In genomic region chr16:23195618-23196017, GRCm38 (mm10) we compare ENCODE assay signal across 27 mouse cellular contexts. TPM values are rescaled to one million over a fixed set of nuclear protein-coding genes. Genes with fewer than 3 reads are reported as not detected.
DNase-seq lines count a peak whose midpoint lies in the region; ATAC-seq and TF ChIP-seq lines count a peak whose summit lies in the region.
"Had no signal": no experiment of that assay in that cellular context is flagged by ENCODE, and none has a peak within 500 bp of the region (broad histone marks: within the 10 kb centered on the region; RNA-seq: fewer than 3 reads in every experiment).

No protein-coding gene starts in this region.

- peaks cover 4% of the 10 kb centered on the region; the same call in 1 of the 2 replicates for H3K4me1 ChIP-seq in spleen, adult 2 months (ENCODE audit: control insufficient read depth, insufficient read depth, insufficient read length)
- H3K4me1 ChIP-seq in intestine, embryonic 16.5 days (ENCODE audit: control insufficient read depth, insufficient read depth, low read length): no peaks in the 10 kb centered on the region
- H3K4me1 ChIP-seq in hindbrain, postnatal 0 days (ENCODE audit: insufficient read depth, low read length): no peaks in the 10 kb centered on the region
- H3K4me1 ChIP-seq: embryonic facial prominence, embryonic 10.5 days; heart, embryonic 15.5 days; hindbrain, embryonic 15.5 days; limb, embryonic 15.5 days; liver, embryonic 15.5 days; neural tube, embryonic 13.5 days had no signal

- H3K4me3 ChIP-seq in spleen, adult 2 months (ENCODE audit: extremely low read depth, insufficient read depth, insufficient read length): peak overlapping the region; percentile 2; the same call in 1 of the 2 replicates
- no peak overlapping the region for H3K4me3 ChIP-seq in intestine, embryonic 16.5 days (ENCODE audit: low read length)
- H3K4me3 ChIP-seq in hindbrain, postnatal 0 days (ENCODE audit: low read length): no peak overlapping the region
- H3K4me3 ChIP-seq: embryonic facial prominence, embryonic 10.5 days; heart, embryonic 15.5 days; hindbrain, embryonic 15.5 days; limb, embryonic 15.5 days; liver, embryonic 15.5 days; neural tube, embryonic 13.5 days had no signal

- intact Hi-C loops in heart, postnatal 14 days (cut with DNase I): no loop called here

- H3K9ac ChIP-seq in intestine, embryonic 16.5 days (ENCODE audit: low read depth, low read length): no peak overlapping the region
- H3K9ac ChIP-seq in hindbrain, postnatal 0 days (replicated peaks; ENCODE audit: low read length): no peak overlapping the region
- H3K9ac ChIP-seq: heart, embryonic 15.5 days; hindbrain, embryonic 15.5 days; limb, embryonic 15.5 days; liver, embryonic 15.5 days; neural tube, embryonic 13.5 days had no signal

- no peaks in the 10 kb centered on the region for H3K36me3 ChIP-seq in spleen, adult 2 months (ENCODE audit: control insufficient read depth, insufficient read depth, low read length)
- H3K36me3 ChIP-seq in intestine, embryonic 16.5 days (ENCODE audit: control insufficient read depth, insufficient read depth, low read length): no peaks in the 10 kb centered on the region
- H3K36me3 ChIP-seq in hindbrain, postnatal 0 days (ENCODE audit: insufficient read depth, low read length): no peaks in the 10 kb centered on the region
- H3K36me3 ChIP-seq: embryonic facial prominence, embryonic 10.5 days; heart, embryonic 15.5 days; hindbrain, embryonic 15.5 days; limb, embryonic 15.5 days; liver, embryonic 15.5 days; neural tube, embryonic 13.5 days had no signal

- ATAC-seq in megakaryocyte progenitor cell, adult 5-6 weeks (replicated peaks; ENCODE audit: poor library complexity): peak; percentile 83
- no peak for ATAC-seq in intestine, embryonic 16.5 days
- no peak for ATAC-seq in hindbrain, postnatal 0 days
- ATAC-seq: forebrain, embryonic 16.5 days; intestine, postnatal 0 days had no signal

- DNase-seq in spleen, adult 2 months (ENCODE audit: low read depth in 1 of 2, low spot score in 2 of 2): no peak
- no peak for DNase-seq in spleen, postnatal 14 days (ENCODE audit: low spot score in 2 of 2)
- peak; percentile 50 for DNase-seq in T-cell, adult 2 months (ENCODE audit: low spot score)
- no peak for DNase-seq in hindbrain, postnatal 0 days (ENCODE audit: low spot score)
- DNase-seq in heart, postnatal 14 days: no peak
- DNase-seq: adrenal gland, postnatal 36 days; B cell, adult 2 months; cerebellum, adult 11 months; cerebellum, adult 9-11 months; gastrocnemius, postnatal 25 days; layer of hippocampus, adult 9-11 months; left cerebral cortex, postnatal 4 days; midbrain, embryonic 14.5 days; thymus, adult 18-20 months had no signal

- no peak for TF ChIP-seq CTCF in spleen, adult 2 months (IDR thresholded peaks at IDR 0.05; ENCODE audit: extremely low read depth, insufficient read depth, insufficient read length, insufficient replicate concordance)
- TF ChIP-seq CTCF in hindbrain, postnatal 0 days (IDR thresholded peaks at IDR 0.05; ENCODE audit: low read depth): no peak

- H3K27ac ChIP-seq in spleen, adult 2 months (ENCODE audit: insufficient read depth, low read length): peak overlapping the region; percentile 65
- no peak overlapping the region for H3K27ac ChIP-seq in intestine, embryonic 16.5 days (ENCODE audit: low read length)
- no peak overlapping the region for H3K27ac ChIP-seq in hindbrain, postnatal 0 days
- H3K27ac ChIP-seq: embryonic facial prominence, embryonic 10.5 days; heart, embryonic 15.5 days; hindbrain, embryonic 15.5 days; limb, embryonic 15.5 days; liver, embryonic 15.5 days; neural tube, embryonic 13.5 days had no signal

- H3K9me3 ChIP-seq in intestine, embryonic 16.5 days (ENCODE audit: control insufficient read depth, low read length): no peaks in the 10 kb centered on the region
- H3K9me3 ChIP-seq in hindbrain, postnatal 0 days (ENCODE audit: low read length): no peaks in the 10 kb centered on the region
- H3K9me3 ChIP-seq: embryonic facial prominence, embryonic 10.5 days; heart, embryonic 15.5 days; hindbrain, embryonic 15.5 days; limb, embryonic 15.5 days; liver, embryonic 15.5 days; neural tube, embryonic 13.5 days had no signal

- 41% methylated on average over 7 of the region's 7 CpGs for WGBS in spleen, adult 2 months
- WGBS in intestine, embryonic 16.5 days: 83% methylated on average over 7 of the region's 7 CpGs
- 87% methylated on average over 7 of the region's 7 CpGs for WGBS in hindbrain, postnatal 0 days

- TF ChIP-seq POLR2A in spleen, adult 2 months (IDR thresholded peaks at IDR 0.05; ENCODE audit: low read depth, low read length): no peak

- no peaks in the 10 kb centered on the region for H3K27me3 ChIP-seq in spleen, adult 2 months (ENCODE audit: control insufficient read depth, insufficient read depth, low read length)
- no peaks in the 10 kb centered on the region for H3K27me3 ChIP-seq in intestine, embryonic 16.5 days (replicated peaks; ENCODE audit: control insufficient read depth, insufficient read depth, low read length)
- no peaks in the 10 kb centered on the region for H3K27me3 ChIP-seq in hindbrain, postnatal 0 days (ENCODE audit: insufficient read depth, low read length)
- H3K27me3 ChIP-seq: heart, embryonic 15.5 days; hindbrain, embryonic 15.5 days; limb, embryonic 15.5 days; liver, embryonic 15.5 days; neural tube, embryonic 13.5 days had no signal

- H3K4me2 ChIP-seq in intestine, embryonic 16.5 days (ENCODE audit: low read depth, low read length): no peak overlapping the region
- no peak overlapping the region for H3K4me2 ChIP-seq in hindbrain, postnatal 0 days (ENCODE audit: low read depth, low read length)
- H3K4me2 ChIP-seq: heart, embryonic 15.5 days; hindbrain, embryonic 15.5 days; limb, embryonic 15.5 days; liver, embryonic 15.5 days; neural tube, embryonic 13.5 days had no signal

RNA-seq across cellular contexts. Expression of gene St6gal1, which starts 28.9 kb away (rescaled TPM):
- polyA plus RNA-seq in spleen, adult 2 months (2012; rRNA removed): 30.5 and 33.1 TPM in 2 replicates
- total RNA-seq in megakaryocyte progenitor cell, adult 5-6 weeks (2015): 0.05 and 0.37 TPM in 2 replicates
- total RNA-seq in megakaryocyte progenitor cell, adult 5-6 weeks (2017): 0.03 and 1.2 TPM in 2 replicates
- 14.3 and 15.1 TPM in 2 replicates for polyA plus RNA-seq in intestine, embryonic 16.5 days (2015; fragmentation: Nextera tagmentation; extraction: Ambion mirVana)
- 23.9 and 39.9 TPM in 2 replicates for total RNA-seq in hindbrain, postnatal 0 days (2014; rRNA removed)
- polyA plus RNA-seq in hindbrain, postnatal 0 days (2015; fragmentation: Nextera tagmentation; extraction: Ambion mirVana): 10.4 and 11.6 TPM in 2 replicates
- 10 to 100 TPM; 12.4 to 13.3 TPM for total RNA-seq in heart, postnatal 14 days (2021)

RNA-seq across cellular contexts. Expression of gene Adipoq, which starts 49.3 kb away (rescaled TPM):
- polyA plus RNA-seq in spleen, adult 2 months (2012; rRNA removed): 2.9 and 5.8 TPM in 2 replicates
- total RNA-seq in megakaryocyte progenitor cell, adult 5-6 weeks (2015): not detected in 2 replicates
- not detected in 2 replicates for total RNA-seq in megakaryocyte progenitor cell, adult 5-6 weeks (2017)
- polyA plus RNA-seq in intestine, embryonic 16.5 days (2015; fragmentation: Nextera tagmentation; extraction: Ambion mirVana): not detected in 2 replicates
- total RNA-seq in hindbrain, postnatal 0 days (2014; rRNA removed): not detected in 2 replicates
- polyA plus RNA-seq in hindbrain, postnatal 0 days (2015; fragmentation: Nextera tagmentation; extraction: Ambion mirVana): not detected in 2 replicates
- 10 to 100 TPM in 1 of 2 experiments, 1 to 10 TPM in 1; 5.1 to 18.8 TPM for total RNA-seq in heart, postnatal 14 days (2021)
- total RNA-seq: hematopoietic stem cell, adult 5-6 weeks; left cerebral cortex, adult 8-10 months; left cerebral cortex, postnatal 4 days had no signal
- polyA plus RNA-seq: embryonic facial prominence, embryonic 10.5 days; forebrain, embryonic 16.5 days; heart, embryonic 15.5 days; hindbrain, embryonic 15.5 days; intestine, postnatal 0 days; limb, embryonic 15.5 days; liver, embryonic 15.5 days; midbrain, embryonic 14.5 days; neural tube, embryonic 13.5 days; stomach, embryonic 16.5 days had no signal

Comparison
In these comparisons a context has a peak if more than half of its experiments do, and no peak if none do; other contexts are left out.
1. RNA of gene St6gal1, which starts 28.9 kb away (total RNA-seq): 23.9 to 39.9 TPM in hindbrain, postnatal 0 days and 12.4 to 13.3 TPM in heart, postnatal 14 days; 0.03 to 1.2 TPM in megakaryocyte progenitor cell, adult 5-6 weeks; every median in the first group is over 4 times any median in the second.